Mouse (Mus musculus) spleen, postnatal 0 days (tissue): ENCODE data around the gene Bcl6. TPM values are rescaled to one million over a fixed set of nuclear protein-coding genes. Genes with fewer than 3 reads are reported as not detected.

Experiments
- polyA plus RNA-seq: library from polyadenylated mRNA; unstranded; fragments of >200 nt; fragmentation: Nextera tagmentation; extraction: Ambion mirVana; gene quantifications from 2 replicates; pipeline ENCODE4 v1.2.1, GENCODE M21; 2015

Gene Bcl6
- 1.3 and 1.6 TPM in 2 replicates for polyA plus RNA-seq

GRCm38 (mm10) chr16:23988466-23989208 is at the start of gene Bcl6, which contains the start of gene Gm37419:
TSS of gene Bcl6 (minus strand) at chr16:23988852.
TSS of gene Gm37419 (plus strand) at chr16:23988482.

GRCm38 (mm10) chr16:23932294-23932693 is 56.4 kb downstream of the Bcl6 start, which contains the start of gene Rtp2:
TSS of gene Rtp2 (minus strand) at chr16:23932394.

Other genes starting within 250 kb of the Bcl6 start
- 0.99 and 1.3 TPM in 2 replicates for gene Sst, start 97.9 kb downstream of the Bcl6 start, polyA plus RNA-seq
- gene Rtp2, start 56.5 kb downstream of the Bcl6 start, polyA plus RNA-seq, result not detected in 2 replicates
- gene Gm37419, start 370 bp downstream of the Bcl6 start, polyA plus RNA-seq, result not detected in 2 replicates